Mouse (Mus musculus) NIH3T3 (cell line): ENCODE data around the gene Cbr4.

Experiments used
- DNase-seq: peaks from one replicate; pipeline ENCODE4 v3.0.0-alpha.2; 2012; ENCODE audit warnings: low read depth

The Cbr4 gene

GRCm38 (mm10) chr8:61550006-61550748, 62.6 kb downstream of the Cbr4 start:
- DNase-seq = peak; percentile 22

- no peak for DNase-seq
Observed at GRCm38 (mm10) chr8:61552221-61552620, 64.7 kb downstream of the Cbr4 start.

GRCm38 (mm10) chr8:61552755-61553402, 65.3 kb downstream of the Cbr4 start:
- no peak for DNase-seq

DNA sequence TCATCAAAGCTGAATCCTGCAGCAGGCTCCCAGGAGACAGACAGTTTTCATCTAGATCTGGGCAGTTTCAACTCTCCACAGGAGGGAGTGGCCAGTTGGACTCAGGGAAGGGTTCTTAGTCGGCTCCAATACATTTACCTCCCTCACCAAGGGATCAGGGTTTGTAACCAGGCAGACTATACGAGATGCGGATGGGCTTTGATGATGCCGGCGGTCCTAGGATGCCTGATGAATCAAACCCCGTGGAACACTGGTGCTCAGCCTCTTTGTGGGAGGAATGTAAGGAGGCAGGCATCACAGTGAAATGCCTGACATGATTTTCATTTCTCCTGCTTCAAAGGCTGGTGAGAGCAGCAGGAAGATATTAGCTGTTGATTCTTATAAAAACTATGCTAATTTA, 67.8 kb downstream of the Cbr4 start:
- no peak for DNase-seq

GRCm38 (mm10) chr8:61556219-61556618, 68.7 kb downstream of the Cbr4 start:
- no peak for DNase-seq
